Mouse (Mus musculus): ENCODE measurements at regions not wholly inside any gene's neighbourhood (a gene's known extent, or its start where the extent isn't known, plus 50 kb on each side); places are given as distances from the start of the nearest gene placed in this dataset.
A peak's percentile ranks its signal among the peaks of the same experiment; 100 is the strongest.

DNA sequence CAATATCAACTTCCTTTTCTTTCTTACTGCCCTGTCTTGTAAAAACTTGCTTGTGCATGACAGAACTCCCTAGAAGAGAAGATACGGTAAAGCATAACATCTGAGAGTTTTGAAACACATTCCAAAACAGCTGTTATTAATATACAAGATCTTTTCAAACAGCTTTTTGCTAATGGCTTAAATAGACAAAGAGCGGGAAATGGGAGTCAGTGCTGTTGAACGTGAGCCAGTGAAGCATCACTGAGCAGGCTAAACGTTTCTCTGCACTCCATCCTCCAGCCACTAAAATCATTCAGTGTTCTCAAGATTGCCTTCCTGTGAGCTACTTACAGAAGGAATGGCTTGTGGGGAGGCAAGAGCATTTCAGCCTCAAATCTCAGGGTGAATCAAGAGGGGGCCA is 202.0 kb upstream of the Cd180 start:
- DNase-seq (ENCODE audit: low spot score), result no peak
- H3K4me1 ChIP-seq (ENCODE audit: insufficient read depth, low read length), result no peaks in the 10 kb centered on the region
- H3K27me3 ChIP-seq (ENCODE audit: insufficient read depth, low read length), result no peaks in the 10 kb centered on the region
- H3K27ac ChIP-seq (ENCODE audit: low read depth, low read length), result no peak overlapping the region
- no peak overlapping the region for H3K9ac ChIP-seq (replicated peaks; ENCODE audit: low read length, poor library complexity, severe bottlenecking)
- no peak for TF ChIP-seq CTCF (IDR thresholded peaks at IDR 0.05)
- H3K36me3 ChIP-seq (ENCODE audit: insufficient read depth, low read length), result no peaks in the 10 kb centered on the region
- no peak overlapping the region for H3K4me3 ChIP-seq (ENCODE audit: low read depth, low read length)
- WGBS, result 73% methylated on average over 4 of the region's 4 CpGs
- ATAC-seq (ENCODE audit: low FRiP score), result no peak
- H3K9me3 ChIP-seq (ENCODE audit: low read length), result no peaks in the 10 kb centered on the region
- no peak overlapping the region for H3K4me2 ChIP-seq (ENCODE audit: low read depth, low read length, poor library complexity, severe bottlenecking)

- Histone ChIP-seq H3K9me3 (ENCODE audit: low read length) (no peaks in the 10 kb centered on the region), H3K27me3 (ENCODE audit: insufficient read depth, low read length) (no peaks in the 10 kb centered on the region), H3K4me2 (ENCODE audit: low read depth, low read length, poor library complexity, severe bottlenecking) (no peak overlapping the region), H3K36me3 (ENCODE audit: insufficient read depth, low read length) (no peaks in the 10 kb centered on the region), H3K4me1 (ENCODE audit: insufficient read depth, low read length) (no peaks in the 10 kb centered on the region; the same call in 1 of the 2 replicates), H3K4me3 (ENCODE audit: low read depth, low read length) (no peak overlapping the region), H3K27ac (ENCODE audit: low read depth, low read length) (peak overlapping the region; percentile 57), H3K9ac (replicated peaks; ENCODE audit: low read length, poor library complexity, severe bottlenecking) (no peak overlapping the region)
- TF ChIP-seq CTCF (IDR thresholded peaks at IDR 0.05), result no peak
- DNase-seq (ENCODE audit: low spot score) (peak; percentile 48), ATAC-seq (ENCODE audit: low FRiP score) (peak; percentile 77)
- WGBS, result 15% methylated on average over 10 of the region's 10 CpGs
These were observed 189.0 kb upstream of the Cd180 start for GRCm38 (mm10) chr13:102504157-102504947.

DNA sequence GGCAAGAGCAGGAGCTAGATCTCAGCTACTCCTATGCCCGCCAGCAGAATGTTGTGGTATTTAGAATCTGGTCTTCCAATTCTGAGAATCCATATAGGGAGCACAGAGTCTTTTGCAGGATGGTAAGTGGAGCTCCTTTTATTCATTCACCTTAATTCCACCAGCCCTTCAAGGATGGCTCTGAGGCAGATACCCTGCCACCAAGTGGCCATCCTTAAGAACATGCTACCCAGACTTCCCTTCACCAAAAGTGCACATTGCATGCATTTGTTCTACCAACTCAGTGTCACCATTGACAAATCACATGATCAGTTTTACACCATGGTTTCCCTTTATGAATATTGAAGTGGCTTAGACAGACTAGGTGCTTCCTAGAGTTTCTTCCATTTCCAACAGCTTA is 186.1 kb upstream of the Cd180 start:
- H3K4me1 ChIP-seq (ENCODE audit: insufficient read depth, low read length), result no peaks in the 10 kb centered on the region; the same call in 1 of the 2 replicates
- no peak overlapping the region for H3K9ac ChIP-seq (replicated peaks; ENCODE audit: low read length, poor library complexity, severe bottlenecking)
- DNase-seq (ENCODE audit: low spot score), result no peak
- no peak overlapping the region for H3K4me3 ChIP-seq (ENCODE audit: low read depth, low read length)
- H3K27me3 ChIP-seq (ENCODE audit: insufficient read depth, low read length), result no peaks in the 10 kb centered on the region
- H3K9me3 ChIP-seq (ENCODE audit: low read length), result no peaks in the 10 kb centered on the region
- H3K27ac ChIP-seq (ENCODE audit: low read depth, low read length), result no peak overlapping the region
- ATAC-seq (ENCODE audit: low FRiP score), result no peak
- no peak overlapping the region for H3K4me2 ChIP-seq (ENCODE audit: low read depth, low read length, poor library complexity, severe bottlenecking)
- no peaks in the 10 kb centered on the region for H3K36me3 ChIP-seq (ENCODE audit: insufficient read depth, low read length)
- WGBS, result 84% methylated on average over 1 of the region's 1 CpGs
- peak; percentile 58 for TF ChIP-seq CTCF (IDR thresholded peaks at IDR 0.05)

DNA sequence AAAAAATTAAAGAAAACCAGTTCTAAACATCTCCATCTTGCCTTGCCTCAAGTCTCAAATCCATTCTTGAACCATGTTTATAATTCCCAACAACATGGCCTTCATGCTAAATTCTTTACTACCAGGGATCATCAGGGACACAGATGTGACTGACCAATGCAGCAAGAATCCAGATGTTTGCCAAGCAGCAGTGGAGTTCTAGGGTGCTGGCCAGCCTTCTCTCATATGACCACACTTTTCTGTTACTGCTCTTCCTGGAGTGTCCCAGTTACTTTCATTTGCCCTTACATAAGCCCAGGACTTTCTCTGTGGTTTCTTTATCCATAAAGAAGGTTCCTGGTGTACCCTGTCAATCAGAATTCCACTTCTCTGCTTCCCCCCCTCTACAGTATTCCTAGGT is 185.4 kb upstream of the Cd180 start:
- no peak overlapping the region for H3K27ac ChIP-seq (ENCODE audit: low read depth, low read length)
- DNase-seq (ENCODE audit: low spot score), result no peak
- H3K4me3 ChIP-seq (ENCODE audit: low read depth, low read length), result no peak overlapping the region
- H3K9me3 ChIP-seq (ENCODE audit: low read length), result no peaks in the 10 kb centered on the region
- no peaks in the 10 kb centered on the region for H3K27me3 ChIP-seq (ENCODE audit: insufficient read depth, low read length)
- no peak for ATAC-seq (ENCODE audit: low FRiP score)
- H3K9ac ChIP-seq (replicated peaks; ENCODE audit: low read length, poor library complexity, severe bottlenecking), result no peak overlapping the region
- no peak for TF ChIP-seq CTCF (IDR thresholded peaks at IDR 0.05)
- no peaks in the 10 kb centered on the region; the same call in 1 of the 2 replicates for H3K4me1 ChIP-seq (ENCODE audit: insufficient read depth, low read length)
- no peak overlapping the region for H3K4me2 ChIP-seq (ENCODE audit: low read depth, low read length, poor library complexity, severe bottlenecking)
- no peaks in the 10 kb centered on the region for H3K36me3 ChIP-seq (ENCODE audit: insufficient read depth, low read length)

DNA sequence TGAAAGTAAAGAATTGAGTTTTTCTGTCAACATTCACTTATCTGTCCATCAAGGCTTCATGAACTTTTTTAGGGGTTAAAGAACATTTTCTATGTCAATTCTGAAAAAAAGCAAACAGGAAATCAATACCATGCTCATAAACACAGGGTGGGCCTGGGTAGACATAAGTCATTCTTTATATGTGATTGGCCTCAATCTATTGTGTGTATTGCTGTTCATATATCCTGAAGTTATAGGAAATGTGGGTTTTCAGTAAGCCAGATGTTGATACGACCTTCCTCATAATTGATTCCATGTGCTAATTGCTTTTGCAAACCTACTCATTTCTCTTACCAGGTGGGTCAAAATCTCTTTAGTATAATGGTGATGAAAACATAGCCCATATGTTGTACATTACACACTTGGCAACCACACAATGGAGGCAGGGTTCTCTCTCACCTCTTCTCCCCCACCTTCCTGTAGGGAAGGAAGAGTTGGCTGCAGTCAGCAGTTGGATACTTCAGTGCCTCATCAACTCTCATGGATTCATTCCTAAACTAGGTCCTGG is 182.6 kb upstream of the Cd180 start:
- 83% methylated on average over 1 of the region's 1 CpGs for WGBS
- Histone ChIP-seq H3K9ac (replicated peaks; ENCODE audit: low read length, poor library complexity, severe bottlenecking) (no peak overlapping the region), H3K4me2 (ENCODE audit: low read depth, low read length, poor library complexity, severe bottlenecking) (no peak overlapping the region), H3K4me1 (ENCODE audit: insufficient read depth, low read length) (no peaks in the 10 kb centered on the region), H3K4me3 (ENCODE audit: low read depth, low read length) (no peak overlapping the region), H3K36me3 (ENCODE audit: insufficient read depth, low read length) (no peaks in the 10 kb centered on the region), H3K9me3 (ENCODE audit: low read length) (no peaks in the 10 kb centered on the region), H3K27me3 (ENCODE audit: insufficient read depth, low read length) (no peaks in the 10 kb centered on the region), H3K27ac (ENCODE audit: low read depth, low read length) (no peak overlapping the region)
- no peak for DNase-seq (ENCODE audit: low spot score)
- TF ChIP-seq CTCF (IDR thresholded peaks at IDR 0.05), result no peak
- no peak for ATAC-seq (ENCODE audit: low FRiP score)

DNA sequence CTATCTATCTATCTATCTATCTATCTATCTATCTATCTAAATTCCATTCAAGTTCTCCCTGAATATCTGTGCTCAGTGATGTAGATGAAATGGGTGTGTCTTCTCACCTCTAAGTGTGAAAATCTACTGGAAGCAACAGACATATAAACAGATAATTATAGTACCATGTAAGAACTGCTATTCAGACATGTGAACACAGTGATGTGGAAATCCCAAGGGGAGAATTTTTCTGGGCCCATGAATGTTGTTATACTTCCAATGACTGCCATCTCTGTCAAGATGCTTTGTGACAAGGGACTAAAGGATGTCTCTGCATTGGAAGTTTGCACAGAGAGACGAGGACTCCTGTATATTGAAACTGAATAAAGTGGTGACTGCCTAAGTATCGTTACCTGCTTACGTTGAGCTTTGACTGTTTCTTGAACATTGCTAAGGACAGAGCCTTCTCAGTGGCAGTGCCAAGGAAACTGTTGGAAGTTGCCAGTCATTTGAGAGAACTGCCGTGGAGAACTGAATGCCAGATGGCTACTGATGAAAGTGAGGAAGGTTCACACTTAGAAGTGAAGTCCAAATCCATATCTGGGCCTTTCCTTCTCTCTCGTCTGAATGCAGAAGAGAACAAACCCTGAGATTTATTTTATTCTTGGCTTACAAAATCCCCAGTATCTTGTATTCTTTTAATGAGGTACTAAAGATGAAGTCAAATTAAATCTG is 175.0 kb upstream of the Cd180 start:
- no peak for DNase-seq (ENCODE audit: low spot score)
- Histone ChIP-seq H3K27me3 (ENCODE audit: insufficient read depth, low read length) (no peaks in the 10 kb centered on the region; the same call in 1 of the 2 replicates), H3K9ac (replicated peaks; ENCODE audit: low read length, poor library complexity, severe bottlenecking) (no peak overlapping the region), H3K4me2 (ENCODE audit: low read depth, low read length, poor library complexity, severe bottlenecking) (no peak overlapping the region), H3K4me3 (ENCODE audit: low read depth, low read length) (no peak overlapping the region), H3K36me3 (ENCODE audit: insufficient read depth, low read length) (no peaks in the 10 kb centered on the region), H3K27ac (ENCODE audit: low read depth, low read length) (no peak overlapping the region), H3K4me1 (ENCODE audit: insufficient read depth, low read length) (0 out of 2 replicates have a peak, but pooled peaks cover 4% of the 10 kb centered on the region), H3K9me3 (ENCODE audit: low read length) (no peaks in the 10 kb centered on the region)
- TF ChIP-seq CTCF (IDR thresholded peaks at IDR 0.05), result no peak
- WGBS, result 86% methylated on average over 5 of the region's 5 CpGs
- ATAC-seq (ENCODE audit: low FRiP score), result no peak
